Mouse (Mus musculus) spleen, adult 2 months (tissue): ENCODE results near the gene Ndufa3.

Experiments used
- CTCF ChIP-seq: fragments of 200-500 bp; IDR thresholded peaks from 2 replicates; pipeline ENCODE4 v1.5.1; 2011; ENCODE audit warnings: mild to moderate bottlenecking, inconsistent platforms; ENCODE audit not compliant: insufficient read depth, insufficient read length, insufficient replicate concordance; ENCODE audit errors: extremely low read depth
- POLR2A ChIP-seq: fragments of 200-500 bp; IDR thresholded peaks from 2 replicates; pipeline ENCODE4 v1.6.1; 2011; ENCODE audit warnings: low read depth, low read length, inconsistent platforms

DNA sequence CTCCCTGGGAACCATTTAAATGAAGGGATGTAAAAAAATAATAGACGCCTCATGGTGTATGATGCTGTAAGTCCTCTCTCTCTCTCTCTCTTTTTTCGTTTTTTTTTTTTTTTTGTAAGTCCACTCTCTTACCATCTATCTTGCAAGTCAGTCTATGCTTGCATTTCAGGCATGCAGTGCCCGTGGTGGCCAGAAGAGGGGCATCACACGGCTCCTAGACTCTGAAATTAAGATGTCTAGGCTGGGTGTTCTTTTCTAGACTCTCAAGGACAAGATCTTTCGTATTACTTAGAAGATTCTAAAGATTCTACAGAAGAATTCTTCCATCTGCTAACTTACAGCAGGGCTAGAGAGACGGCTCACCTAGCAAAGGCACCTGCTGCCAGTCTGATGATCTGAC, 47.4 kb upstream of the Ndufa3 start:
- no peak for TF ChIP-seq POLR2A
- TF ChIP-seq CTCF, result no peak
